Mouse (Mus musculus): Measurements from ENCODE around the gene Dapp1. TPM values are rescaled to one million over a fixed set of nuclear protein-coding genes. Genes with fewer than 3 reads are reported as not detected.
A peak's percentile ranks its signal among the peaks of the same experiment; 100 is the strongest.

Dapp1 gene
- polyA plus RNA-seq (2014; fragmentation: Nextera tagmentation; extraction: Ambion mirVana) = 1.6 and 2.0 TPM in 2 replicates

DNA sequence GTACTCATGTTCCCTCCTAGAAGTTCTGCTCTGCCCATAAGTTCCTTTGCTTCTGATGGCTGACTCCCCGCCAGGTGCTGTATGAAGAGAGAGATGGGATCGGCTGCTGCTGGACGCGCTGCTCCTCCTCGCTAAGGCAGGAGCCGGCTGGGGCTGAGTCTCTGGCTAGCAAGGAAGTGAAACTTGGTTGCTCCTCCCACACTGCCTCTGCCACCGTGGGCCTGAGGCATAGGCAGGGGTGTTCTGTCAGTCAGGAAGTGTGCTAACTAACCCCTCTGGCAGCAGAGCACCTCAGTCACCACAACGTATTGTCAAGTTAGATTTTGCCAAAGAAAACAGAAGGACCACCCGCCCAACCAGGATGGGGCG is at the start of gene Dapp1:
TSS of gene Dapp1 (minus strand) at position 164 of the 369 bp plus-strand sequence.
- peak within 1 kb of the TSS; percentile 35; the same call in 1 of the 2 replicates for H3K4me2 ChIP-seq (ENCODE audit: low read depth, low read length)
- no peaks in the 10 kb centered on the region for H3K27me3 ChIP-seq (ENCODE audit: control insufficient read depth, insufficient read depth, low read length)
- WGBS = 26% methylated on average over 10 of the region's 10 CpGs
- H3K27ac ChIP-seq (ENCODE audit: low read depth, low read length) = no peak within 1 kb of the TSS
- ATAC-seq (ENCODE audit: low read depth) = no peak
- H3K4me3 ChIP-seq (ENCODE audit: low read depth, low read length) = peak within 1 kb of the TSS; percentile 15; the same call in 1 of the 2 replicates
- no peaks in the 10 kb centered on the region for H3K9me3 ChIP-seq (ENCODE audit: control insufficient read depth, low read length)
- H3K4me1 ChIP-seq (ENCODE audit: control insufficient read depth, insufficient read depth, low read length) = peaks cover 10% of the 10 kb centered on the region
- H3K9ac ChIP-seq (replicated peaks; ENCODE audit: low read depth, low read length) = no peak within 1 kb of the TSS
- H3K36me3 ChIP-seq (ENCODE audit: control insufficient read depth, insufficient read depth, low read length) = no peaks in the 10 kb centered on the region

DNA sequence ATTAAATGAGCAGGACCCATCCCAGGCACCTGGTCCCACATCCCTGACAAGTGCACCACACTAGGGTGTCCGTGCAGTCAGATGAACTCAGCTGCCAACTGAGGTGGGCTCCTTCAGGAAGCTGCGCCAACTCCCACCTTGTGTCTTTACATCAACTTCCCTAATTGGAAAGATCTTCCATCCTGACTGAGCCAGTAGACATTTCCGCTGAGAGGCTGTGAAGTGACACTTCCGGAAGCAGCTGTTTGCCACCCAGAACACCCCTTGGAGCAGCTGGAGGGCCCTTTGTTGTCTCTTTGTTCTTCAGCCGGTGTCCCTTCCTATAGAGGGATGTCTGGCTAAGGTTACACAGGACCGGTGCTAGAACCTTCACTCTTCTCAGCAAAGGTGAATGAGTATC is 49.2 kb upstream of the Dapp1 start:
- Histone ChIP-seq H3K4me3 (ENCODE audit: low read depth, low read length) (no peak overlapping the region), H3K27ac (ENCODE audit: low read depth, low read length) (no peak overlapping the region), H3K9me3 (ENCODE audit: control insufficient read depth, low read length) (no peaks in the 10 kb centered on the region), H3K36me3 (ENCODE audit: control insufficient read depth, insufficient read depth, low read length) (no peaks in the 10 kb centered on the region), H3K27me3 (ENCODE audit: control insufficient read depth, insufficient read depth, low read length) (no peaks in the 10 kb centered on the region), H3K4me1 (ENCODE audit: control insufficient read depth, insufficient read depth, low read length) (no peaks in the 10 kb centered on the region), H3K9ac (replicated peaks; ENCODE audit: low read depth, low read length) (no peak overlapping the region), H3K4me2 (ENCODE audit: low read depth, low read length) (no peak overlapping the region)
- ATAC-seq (ENCODE audit: low read depth) = no peak
- WGBS = 88% methylated on average over 6 of the region's 6 CpGs

DNA sequence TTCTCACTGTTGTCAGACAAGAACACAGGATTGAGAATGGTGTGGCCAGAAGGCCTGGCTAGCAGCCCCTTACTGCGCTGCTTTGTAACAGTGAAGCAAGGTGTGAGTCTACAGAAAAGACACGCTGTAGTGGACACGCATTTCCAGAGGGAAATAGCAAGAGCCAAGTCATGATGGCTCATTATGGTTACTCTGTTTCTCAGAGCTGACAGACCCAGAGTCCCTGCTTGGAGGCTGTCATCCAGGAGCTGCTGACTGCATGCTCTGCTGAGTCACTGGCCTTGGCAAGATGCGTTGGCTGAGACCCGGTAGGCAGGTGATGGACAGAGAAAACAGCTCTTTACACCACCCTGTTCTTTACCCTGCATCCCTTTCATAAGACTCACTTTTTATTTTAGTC is 48.0 kb upstream of the Dapp1 start:
- no peaks in the 10 kb centered on the region for H3K36me3 ChIP-seq (ENCODE audit: control insufficient read depth, insufficient read depth, low read length)
- ATAC-seq (ENCODE audit: low read depth) = no peak
- H3K4me2 ChIP-seq (ENCODE audit: low read depth, low read length) = no peak overlapping the region
- 84% methylated on average over 5 of the region's 5 CpGs for WGBS
- H3K4me1 ChIP-seq (ENCODE audit: control insufficient read depth, insufficient read depth, low read length) = no peaks in the 10 kb centered on the region
- no peaks in the 10 kb centered on the region for H3K9me3 ChIP-seq (ENCODE audit: control insufficient read depth, low read length)
- H3K27me3 ChIP-seq (ENCODE audit: control insufficient read depth, insufficient read depth, low read length) = no peaks in the 10 kb centered on the region
- no peak overlapping the region for H3K4me3 ChIP-seq (ENCODE audit: low read depth, low read length)
- H3K27ac ChIP-seq (ENCODE audit: low read depth, low read length) = no peak overlapping the region
- H3K9ac ChIP-seq (replicated peaks; ENCODE audit: low read depth, low read length) = no peak overlapping the region

DNA sequence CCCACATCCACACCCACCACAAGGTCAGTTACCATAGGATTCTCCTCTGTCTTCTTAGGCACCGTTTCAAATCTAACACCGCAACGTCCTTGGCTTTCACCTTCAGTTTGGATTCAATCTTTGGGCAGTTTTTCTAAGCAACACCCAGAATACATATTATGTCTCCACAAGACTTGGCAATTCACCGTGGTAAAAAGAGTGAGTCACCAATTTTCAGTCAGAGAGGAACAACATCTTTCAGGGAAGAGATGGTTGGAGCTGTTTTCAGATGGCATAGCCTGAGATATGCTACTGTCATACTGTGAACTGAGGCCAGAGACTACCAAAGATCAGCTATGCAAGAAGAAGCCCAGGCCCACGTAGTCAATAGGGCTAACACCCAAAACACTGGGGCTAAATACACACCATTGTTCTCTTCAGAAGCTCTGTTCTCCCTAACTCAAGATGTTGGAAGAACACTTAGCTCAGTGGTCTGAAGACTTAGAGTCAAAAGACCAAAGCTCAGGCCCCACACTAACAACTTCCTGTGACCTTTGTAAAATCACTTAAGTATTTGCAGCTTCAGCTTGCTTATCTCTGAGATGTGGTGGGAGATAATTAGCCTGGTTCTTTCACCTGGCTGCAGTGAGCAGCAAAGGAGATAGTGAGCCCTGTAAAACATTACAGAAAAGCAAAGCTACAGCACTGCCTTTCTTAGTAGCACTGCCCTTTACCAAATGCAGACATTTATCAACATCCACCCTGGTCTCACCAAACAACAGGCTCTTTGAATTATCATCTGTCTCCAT is 46.4 kb upstream of the Dapp1 start:
- 88% methylated on average over 5 of the region's 5 CpGs for WGBS
- H3K27me3 ChIP-seq (ENCODE audit: control insufficient read depth, insufficient read depth, low read length) = no peaks in the 10 kb centered on the region
- H3K9ac ChIP-seq (replicated peaks; ENCODE audit: low read depth, low read length) = no peak overlapping the region
- no peak for ATAC-seq (ENCODE audit: low read depth)
- H3K9me3 ChIP-seq (ENCODE audit: control insufficient read depth, low read length) = no peaks in the 10 kb centered on the region
- no peaks in the 10 kb centered on the region for H3K36me3 ChIP-seq (ENCODE audit: control insufficient read depth, insufficient read depth, low read length)
- H3K4me3 ChIP-seq (ENCODE audit: low read depth, low read length) = no peak overlapping the region
- H3K27ac ChIP-seq (ENCODE audit: low read depth, low read length) = no peak overlapping the region
- no peak overlapping the region for H3K4me2 ChIP-seq (ENCODE audit: low read depth, low read length)
- H3K4me1 ChIP-seq (ENCODE audit: control insufficient read depth, insufficient read depth, low read length) = no peaks in the 10 kb centered on the region

DNA sequence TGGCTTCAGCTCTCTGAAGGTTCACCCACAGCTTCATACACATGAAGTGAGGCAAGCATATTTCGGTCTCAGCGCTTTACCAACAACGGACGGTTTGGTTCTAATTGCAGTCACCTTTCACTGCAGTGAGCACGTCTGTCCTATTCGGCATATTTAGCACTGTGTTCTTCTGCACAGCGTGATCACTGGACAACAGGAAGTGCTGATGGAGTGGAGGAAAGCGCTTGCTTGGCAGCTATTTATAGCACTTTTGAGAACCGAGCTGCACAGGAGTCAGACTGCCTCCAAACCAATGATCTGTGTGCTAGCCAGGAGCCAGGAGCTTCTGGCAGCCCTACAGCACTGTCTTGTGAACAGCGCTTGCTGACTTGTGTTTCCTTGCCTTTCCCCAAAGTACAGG is 44.9 kb upstream of the Dapp1 start:
- no peak for ATAC-seq (ENCODE audit: low read depth)

DNA sequence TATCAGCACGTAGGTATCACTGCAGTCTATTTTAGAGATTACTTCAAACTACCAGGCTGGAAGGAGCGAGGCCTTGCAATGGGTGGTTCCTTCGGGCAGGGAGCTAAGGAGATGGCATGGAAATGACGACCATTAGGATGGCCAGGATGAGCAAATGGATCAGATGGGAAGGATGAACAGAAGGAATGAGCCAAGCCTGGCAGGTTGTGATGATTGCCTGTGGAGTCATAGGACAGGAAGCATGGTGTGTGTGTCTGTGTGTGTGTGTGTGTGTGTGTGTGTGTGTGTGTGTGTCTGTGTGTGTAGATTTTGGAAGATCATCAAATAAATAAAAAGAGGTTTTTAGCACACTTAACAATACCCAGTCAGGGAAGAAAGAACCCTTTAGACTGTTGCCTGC is 41.3 kb upstream of the Dapp1 start:
- no peak for ATAC-seq (ENCODE audit: low read depth)
- WGBS = 87% methylated on average over 4 of the region's 4 CpGs
- no peak overlapping the region for H3K4me2 ChIP-seq (ENCODE audit: low read depth, low read length)

More for the DNA sequence above, 44.9 kb upstream of the Dapp1 start:
- Histone ChIP-seq H3K27me3 (ENCODE audit: control insufficient read depth, insufficient read depth, low read length) (no peaks in the 10 kb centered on the region), H3K4me3 (ENCODE audit: low read depth, low read length) (no peak overlapping the region), H3K27ac (ENCODE audit: low read depth, low read length) (no peak overlapping the region), H3K36me3 (ENCODE audit: control insufficient read depth, insufficient read depth, low read length) (no peaks in the 10 kb centered on the region), H3K9ac (replicated peaks; ENCODE audit: low read depth, low read length) (no peak overlapping the region), H3K9me3 (ENCODE audit: control insufficient read depth, low read length) (no peaks in the 10 kb centered on the region), H3K4me2 (ENCODE audit: low read depth, low read length) (no peak overlapping the region), H3K4me1 (ENCODE audit: control insufficient read depth, insufficient read depth, low read length) (no peaks in the 10 kb centered on the region)
- 78% methylated on average over 10 of the region's 10 CpGs for WGBS

DNA sequence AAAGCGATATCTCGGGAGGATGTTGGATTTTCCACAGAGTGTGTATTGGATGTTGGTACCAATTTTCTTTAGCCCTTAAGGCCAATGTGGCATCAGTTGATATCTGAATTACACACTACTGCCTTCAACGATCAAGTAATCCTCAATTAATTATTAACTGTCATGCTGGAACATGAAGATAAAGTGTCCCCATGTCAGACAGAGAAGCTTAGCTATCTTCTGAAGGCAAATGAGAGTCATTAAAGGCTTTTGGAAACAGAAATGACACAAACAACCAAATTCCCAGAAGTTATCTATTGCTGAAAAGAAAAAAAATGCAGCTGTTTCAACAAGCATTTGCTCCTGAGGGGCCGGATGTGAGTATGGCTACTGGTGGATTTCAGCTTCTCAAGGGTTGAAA is 40.7 kb upstream of the Dapp1 start:
- no peak for ATAC-seq (ENCODE audit: low read depth)
- no peak overlapping the region for H3K4me3 ChIP-seq (ENCODE audit: low read depth, low read length)
- H3K4me1 ChIP-seq (ENCODE audit: control insufficient read depth, insufficient read depth, low read length) = no peaks in the 10 kb centered on the region
- H3K27ac ChIP-seq (ENCODE audit: low read depth, low read length) = no peak overlapping the region
- H3K27me3 ChIP-seq (ENCODE audit: control insufficient read depth, insufficient read depth, low read length) = no peaks in the 10 kb centered on the region
- no peaks in the 10 kb centered on the region for H3K36me3 ChIP-seq (ENCODE audit: control insufficient read depth, insufficient read depth, low read length)
- H3K9me3 ChIP-seq (ENCODE audit: control insufficient read depth, low read length) = no peaks in the 10 kb centered on the region
- H3K9ac ChIP-seq (replicated peaks; ENCODE audit: low read depth, low read length) = no peak overlapping the region
- WGBS = 89% methylated on average over 4 of the region's 4 CpGs
- no peak overlapping the region for H3K4me2 ChIP-seq (ENCODE audit: low read depth, low read length)

More for the DNA sequence above, 41.3 kb upstream of the Dapp1 start:
- Histone ChIP-seq H3K9me3 (ENCODE audit: control insufficient read depth, low read length) (no peaks in the 10 kb centered on the region), H3K4me3 (ENCODE audit: low read depth, low read length) (no peak overlapping the region), H3K27ac (ENCODE audit: low read depth, low read length) (no peak overlapping the region), H3K9ac (replicated peaks; ENCODE audit: low read depth, low read length) (no peak overlapping the region), H3K4me1 (ENCODE audit: control insufficient read depth, insufficient read depth, low read length) (no peaks in the 10 kb centered on the region), H3K27me3 (ENCODE audit: control insufficient read depth, insufficient read depth, low read length) (no peaks in the 10 kb centered on the region), H3K36me3 (ENCODE audit: control insufficient read depth, insufficient read depth, low read length) (no peaks in the 10 kb centered on the region)

DNA sequence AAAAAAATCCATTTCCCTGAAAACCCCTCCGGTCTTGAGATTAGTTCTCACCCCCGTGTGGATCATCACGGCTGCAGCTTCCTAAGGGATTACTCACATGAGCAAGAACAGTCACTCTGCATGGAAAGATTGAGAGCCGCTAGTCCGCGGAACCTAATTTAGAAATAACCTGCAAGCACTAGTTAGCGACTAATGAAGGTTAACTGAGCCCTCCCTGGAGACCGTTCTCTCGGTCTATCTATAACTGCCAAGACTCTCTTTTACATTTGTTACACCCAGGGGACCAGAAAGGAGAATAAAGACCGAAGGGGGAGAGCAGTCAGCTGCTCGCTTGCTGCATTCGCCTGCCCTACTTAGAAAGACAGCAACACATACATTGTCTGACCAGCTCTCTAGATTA is 35.5 kb upstream of the Dapp1 start:
- Histone ChIP-seq H3K9me3 (ENCODE audit: control insufficient read depth, low read length) (no peaks in the 10 kb centered on the region), H3K4me3 (ENCODE audit: low read depth, low read length) (0 out of 2 replicates have a peak overlapping the region, but pooled peaks have one; percentile 3), H3K4me2 (ENCODE audit: low read depth, low read length) (peak overlapping the region; percentile 32), H3K27me3 (ENCODE audit: control insufficient read depth, insufficient read depth, low read length) (no peaks in the 10 kb centered on the region), H3K4me1 (ENCODE audit: control insufficient read depth, insufficient read depth, low read length) (no peaks in the 10 kb centered on the region), H3K36me3 (ENCODE audit: control insufficient read depth, insufficient read depth, low read length) (no peaks in the 10 kb centered on the region), H3K9ac (replicated peaks; ENCODE audit: low read depth, low read length) (no peak overlapping the region), H3K27ac (ENCODE audit: low read depth, low read length) (no peak overlapping the region)
- ATAC-seq (ENCODE audit: low read depth) = peak; percentile 90
- WGBS = 40% methylated on average over 12 of the region's 12 CpGs

DNA sequence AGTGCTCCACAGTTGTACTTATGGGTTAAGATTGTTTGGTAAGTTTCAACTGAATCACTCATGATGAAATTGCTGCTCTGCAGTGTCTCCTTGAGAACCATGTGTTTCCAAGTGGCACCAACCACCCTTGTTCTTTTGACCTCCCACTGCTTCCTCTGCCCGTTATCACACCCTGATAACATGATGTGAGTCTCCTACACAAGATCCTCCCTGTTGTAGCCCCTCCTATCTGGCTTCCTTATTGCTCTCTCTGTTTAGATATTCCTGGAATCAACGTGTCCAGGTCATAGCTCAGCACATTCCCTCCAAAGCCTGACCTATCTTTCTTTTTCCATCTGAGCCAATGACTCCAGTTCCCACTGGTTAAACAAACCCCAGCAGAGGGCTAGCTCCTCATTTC is 33.4 kb upstream of the Dapp1 start:
- WGBS = 88% methylated on average over 2 of the region's 2 CpGs
- Histone ChIP-seq H3K4me1 (ENCODE audit: control insufficient read depth, insufficient read depth, low read length) (no peaks in the 10 kb centered on the region), H3K9ac (replicated peaks; ENCODE audit: low read depth, low read length) (no peak overlapping the region), H3K4me2 (ENCODE audit: low read depth, low read length) (no peak overlapping the region), H3K27ac (ENCODE audit: low read depth, low read length) (no peak overlapping the region), H3K36me3 (ENCODE audit: control insufficient read depth, insufficient read depth, low read length) (no peaks in the 10 kb centered on the region), H3K27me3 (ENCODE audit: control insufficient read depth, insufficient read depth, low read length) (no peaks in the 10 kb centered on the region), H3K4me3 (ENCODE audit: low read depth, low read length) (no peak overlapping the region), H3K9me3 (ENCODE audit: control insufficient read depth, low read length) (no peaks in the 10 kb centered on the region)
- ATAC-seq (ENCODE audit: low read depth) = no peak
